Mouse (Mus musculus) heart, postnatal 0 days (tissue): ENCODE measurements around the gene Nacc1. TPM values are rescaled to one million over a fixed set of nuclear protein-coding genes. Genes with fewer than 3 reads are reported as not detected.
A peak's percentile ranks its signal among the peaks of the same experiment; 100 is the strongest.

ENCODE experiments used
- ATAC-seq: fragments of 200-750 bp; cut with Nextera tagmentation; 2 replicates; pipeline ENCODE4 v1.8.0; 2017; ENCODE audit warnings: low read depth, moderate number of reproducible peaks, moderate library complexity; ENCODE audit not compliant: insufficient read depth
- DNase-seq: peaks from one replicate; pipeline ENCODE4 v3.0.0-alpha.2; 2016; ENCODE audit warnings: low spot score
- H3K27ac ChIP-seq: fragments of 300-500 bp; sonication (generic); 2 replicates; pipeline ENCODE4 v1.5.1; 2014; ENCODE audit warnings: low read depth, mild to moderate bottlenecking
- H3K27me3 ChIP-seq: fragments of 300-500 bp; sonication (generic); 2 replicates; pipeline ENCODE4 v1.6.1; 2014; ENCODE audit warnings: low read length, mixed read lengths; ENCODE audit not compliant: control insufficient read depth, insufficient read depth
- H3K36me3 ChIP-seq: fragments of 300-500 bp; sonication (generic); replicated peaks from 2 replicates; pipeline ENCODE4 v1.6.1; 2014; ENCODE audit warnings: low read length, mixed read lengths; ENCODE audit not compliant: control insufficient read depth, insufficient read depth
- H3K4me1 ChIP-seq: fragments of 300-500 bp; sonication (generic); 2 replicates; pipeline ENCODE4 v1.6.1; 2014; ENCODE audit warnings: antibody characterized with exemption; ENCODE audit not compliant: control insufficient read depth, insufficient read depth
- H3K4me2 ChIP-seq: fragments of 300-500 bp; sonication (generic); 2 replicates; pipeline ENCODE4 v1.6.1; 2014; ENCODE audit warnings: low read depth, mild to moderate bottlenecking, low read length, moderate library complexity
- H3K4me3 ChIP-seq: fragments of 300-500 bp; sonication (generic); 2 replicates; pipeline ENCODE4 v1.5.1; 2014; ENCODE audit warnings: low read depth, low read length
- H3K9ac ChIP-seq: fragments of 300-500 bp; sonication (generic); replicated peaks from 2 replicates; pipeline ENCODE4 v1.6.1; 2014; ENCODE audit warnings: low read depth, low read length, mixed read lengths
- H3K9me3 ChIP-seq: fragments of 300-500 bp; sonication (generic); replicated peaks from 2 replicates; pipeline ENCODE4 v1.6.1; 2016; ENCODE audit warnings: low read length; ENCODE audit not compliant: control insufficient read depth
- CTCF ChIP-seq: IDR thresholded peaks from 2 replicates; pipeline ENCODE4 v1.5.1; 2016; ENCODE audit warnings: antibody characterized with exemption, control low read depth, low read depth
- EP300 ChIP-seq: IDR thresholded peaks from 2 replicates; pipeline ENCODE4 v1.6.1; 2016; ENCODE audit warnings: antibody characterized with exemption, low read depth
- WGBS: fragments of 180-500 bp; shearing (Covaris S2); extraction: QIAGEN DNeasy Blood & Tissue Kit; methylation state at CpG from one replicate; pipeline ENCODE4 v1.1.7; 2014; 5-methylcytosine and 5-hydroxymethylcytosine counted together
- polyA plus RNA-seq: library from polyadenylated mRNA; unstranded; fragments of >200 nt; fragmentation: Nextera tagmentation; extraction: Ambion mirVana; gene quantifications from 2 replicates; pipeline ENCODE4 v1.2.1, GENCODE M21; 2015
- total RNA-seq: library from RNA; depleted of rRNA; stranded (reverse); fragments of >200 nt; gene quantifications from 2 replicates; pipeline ENCODE4 v1.2.3, GENCODE M21; 2014; ENCODE audit warnings: low replicate concordance

Gene Nacc1
- total and polyA plus RNA-seq, 2 experiments from 2014 or later = 6.9 to 68.0 TPM

DNA sequence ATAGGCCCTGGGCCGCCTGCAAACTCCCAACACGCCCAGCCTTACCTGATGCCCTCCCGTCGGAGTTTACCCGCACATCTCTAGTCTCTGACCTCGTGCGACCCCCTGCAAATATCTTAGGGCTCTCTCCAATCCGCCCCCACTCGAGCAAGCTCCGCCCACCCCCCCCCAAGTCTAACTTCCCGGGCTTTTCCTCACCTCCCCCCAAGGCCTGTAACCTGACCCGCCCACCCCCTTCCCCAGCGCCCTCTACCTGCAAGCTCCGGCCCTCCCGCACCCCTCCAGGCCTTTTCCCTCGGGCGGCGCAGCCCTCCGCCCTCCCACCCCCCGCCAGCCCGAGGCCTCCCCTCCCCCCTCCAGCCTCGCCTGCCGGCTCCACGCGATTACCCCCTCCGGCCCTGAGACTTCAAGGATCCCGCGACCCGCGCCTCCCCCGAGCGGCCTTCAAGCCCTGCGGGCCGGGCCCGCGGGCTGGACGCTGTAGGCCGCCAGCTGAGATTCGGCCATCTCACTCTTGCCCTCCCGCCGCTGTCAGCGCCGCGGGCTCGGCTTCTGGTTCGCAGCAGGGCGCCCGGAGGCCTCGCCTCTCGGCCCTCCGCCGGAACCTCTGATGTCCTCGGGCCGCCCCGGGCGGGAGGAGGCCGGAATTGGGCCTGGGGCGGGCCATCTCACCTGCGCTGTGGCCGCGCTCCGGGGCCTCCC is 508 bp downstream of the Nacc1 start:
- WGBS = under 1% methylated on average over 56 of the region's 62 CpGs
- Histone ChIP-seq H3K4me2 (peak overlapping the region; percentile 89), H3K27ac (peak overlapping the region; percentile 86), H3K4me3 (peak overlapping the region; percentile 100), H3K9me3 (no peaks in the 10 kb centered on the region), H3K27me3 (no peaks in the 10 kb centered on the region), H3K9ac (peak overlapping the region; percentile 98), H3K4me1 (peaks cover 30% of the 10 kb centered on the region), H3K36me3 (peaks cover 4% of the 10 kb centered on the region; the same call in 1 of the 2 replicates)
- ATAC-seq = peak; percentile 31
- TF ChIP-seq CTCF (no peak), EP300 (no peak)
- peak; percentile 29 for DNase-seq

- peak within 1 kb of the TSS; percentile 89 for H3K4me2 ChIP-seq
- 14% methylated on average over 20 of the region's 20 CpGs for whole genome bisulfite sequencing
- peak; percentile 1 for DNase-seq
- H3K27me3 ChIP-seq = no peaks in the 10 kb centered on the region
- peak within 1 kb of the TSS; percentile 98 for H3K9ac ChIP-seq
- ATAC-seq = no peak
- peaks cover 30% of the 10 kb centered on the region for H3K4me1 ChIP-seq
- H3K4me3 ChIP-seq = peak within 1 kb of the TSS; percentile 100
- H3K36me3 ChIP-seq = no peaks in the 10 kb centered on the region; the same call in 1 of the 2 replicates
- peak within 1 kb of the TSS; percentile 86; the same call in 1 of the 2 replicates for H3K27ac ChIP-seq
- H3K9me3 ChIP-seq = no peaks in the 10 kb centered on the region
- TF ChIP-seq CTCF (no peak), EP300 (no peak)
These were observed 1.3 kb downstream of the Nacc1 start, which contains the start of gene Trmt1 for GRCm38 (mm10) chr8:84686191-84687002. Trmt1 (plus strand) TSS chr8:84686307.

DNA sequence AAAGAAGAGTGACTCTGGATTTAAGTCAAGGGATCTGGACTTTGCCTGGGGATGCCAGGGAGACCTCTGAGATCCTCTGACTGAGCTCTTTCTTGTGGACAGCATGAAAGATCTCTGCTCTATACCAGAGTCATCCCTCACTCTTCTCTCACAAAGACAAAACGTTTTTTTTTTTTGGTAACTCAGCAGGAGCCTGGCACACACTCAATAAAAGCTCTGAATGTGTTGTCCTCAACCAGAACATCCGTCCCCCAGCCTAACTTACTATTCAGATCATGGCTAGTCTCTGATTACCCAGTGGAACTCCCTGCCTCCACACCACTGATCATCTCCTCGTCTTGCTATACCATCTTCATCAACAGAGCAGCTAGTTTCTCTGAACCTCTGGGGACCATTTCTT is 3.1 kb downstream of the Nacc1 start:
- Histone ChIP-seq H3K9me3 (no peaks in the 10 kb centered on the region), H3K4me3 (no peak overlapping the region), H3K27me3 (no peaks in the 10 kb centered on the region), H3K4me1 (peaks cover 25% of the 10 kb centered on the region), H3K36me3 (no peaks in the 10 kb centered on the region; the same call in 1 of the 2 replicates), H3K27ac (no peak overlapping the region), H3K4me2 (no peak overlapping the region), H3K9ac (peak overlapping the region; percentile 23; the same call in 1 of the 2 replicates)
- TF ChIP-seq EP300 (no peak), CTCF (no peak)
- peak; percentile 4 for DNase-seq
- 52% methylated on average over 3 of the region's 3 CpGs for WGBS
- no peak for ATAC-seq

GRCm38 (mm10) chr8:84682257-84682656 is 5.4 kb downstream of the Nacc1 start:
- no peak overlapping the region for H3K4me2 ChIP-seq
- H3K9me3 ChIP-seq = no peaks in the 10 kb centered on the region
- DNase-seq (no peak), ATAC-seq (no peak)
- no peak overlapping the region for H3K27ac ChIP-seq
- WGBS = 58% methylated on average over 2 of the region's 2 CpGs
- H3K4me3 ChIP-seq = no peak overlapping the region
- no peak for TF ChIP-seq CTCF
- no peak for TF ChIP-seq EP300
- peaks cover 14% of the 10 kb centered on the region for H3K4me1 ChIP-seq
- H3K9ac ChIP-seq = no peak overlapping the region
- H3K27me3 ChIP-seq = no peaks in the 10 kb centered on the region
- H3K36me3 ChIP-seq = no peaks in the 10 kb centered on the region; the same call in 1 of the 2 replicates

DNA sequence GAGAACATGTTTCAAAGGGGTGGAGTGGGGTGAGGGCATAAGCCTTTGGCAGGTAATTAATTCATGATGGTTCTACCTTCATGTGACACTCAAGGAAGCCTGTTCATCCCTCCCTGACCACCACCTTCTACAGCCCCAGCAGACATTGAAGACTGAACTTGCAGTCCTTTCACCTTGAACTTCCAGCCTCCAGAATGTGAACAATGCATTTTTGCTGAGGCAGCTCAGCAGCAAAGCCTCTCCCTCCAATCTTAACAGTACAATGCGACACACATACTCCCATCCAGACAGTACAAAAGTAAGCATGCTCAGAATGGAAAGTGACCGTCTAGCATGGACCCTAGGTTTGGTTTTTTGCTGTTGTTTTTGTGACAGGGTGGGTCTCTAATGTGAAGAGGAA is 6.2 kb downstream of the Nacc1 start:
- ATAC-seq = no peak
- H3K9ac ChIP-seq = no peak overlapping the region

More for the DNA sequence above, 6.2 kb downstream of the Nacc1 start:
- Histone ChIP-seq H3K4me3 (no peak overlapping the region), H3K27ac (no peak overlapping the region), H3K27me3 (no peaks in the 10 kb centered on the region), H3K9me3 (no peaks in the 10 kb centered on the region), H3K4me2 (no peak overlapping the region), H3K36me3 (peaks cover 1% of the 10 kb centered on the region), H3K4me1 (peaks cover 9% of the 10 kb centered on the region)
- TF ChIP-seq EP300 (no peak), CTCF (no peak)
- DNase-seq = no peak
- 44% methylated on average over 2 of the region's 2 CpGs for WGBS
